Mouse (Mus musculus): ENCODE measurements around the gene Tns1.

- TF ChIP-seq FLI1 (IDR thresholded peaks at IDR 0.05; ENCODE audit: low read length), result no peak
- TF ChIP-seq GATA1 (IDR thresholded peaks at IDR 0.05; ENCODE audit: borderline replicate concordance, low read length), result no peak
Observed at GRCm38 (mm10) chr1:73912466-73912865, 211.8 kb downstream of the Tns1 start.

Data from megakaryocyte, embryonic 14.5 days (primary cell).